Mouse (Mus musculus): ENCODE data around the gene Rgs16. TPM values are rescaled to one million over a fixed set of nuclear protein-coding genes. Genes with fewer than 3 reads are reported as not detected.

Rgs16 gene
- 22.8 and 35.5 TPM in 2 replicates for polyA plus RNA-seq (2012; rRNA removed)

GRCm38 (mm10) chr1:153740145-153740544, at the start of gene Rgs16:
TSS of gene Rgs16 (plus strand) at chr1:153740349.
- TF ChIP-seq CTCF (IDR thresholded peaks at IDR 0.05; ENCODE audit: borderline replicate concordance, extremely low read depth, insufficient read depth, insufficient read length) = no peak
- peak; percentile 55; the same call in 1 of the 2 replicates for TF ChIP-seq POLR2A (IDR thresholded peaks at IDR 0.05; ENCODE audit: borderline replicate concordance, extremely low read depth, insufficient read depth, insufficient read length, poor library complexity, severe bottlenecking)
- peak; percentile 92 for DNase-seq (ENCODE audit: low read depth)

GRCm38 (mm10) chr1:153692526-153692925, 47.6 kb upstream of the Rgs16 start:
- DNase-seq (ENCODE audit: low read depth) = no peak
- TF ChIP-seq CTCF (IDR thresholded peaks at IDR 0.05; ENCODE audit: borderline replicate concordance, extremely low read depth, insufficient read depth, insufficient read length) (no peak), POLR2A (IDR thresholded peaks at IDR 0.05; ENCODE audit: borderline replicate concordance, extremely low read depth, insufficient read depth, insufficient read length, poor library complexity, severe bottlenecking) (no peak)

GRCm38 (mm10) chr1:153694372-153695120, 45.6 kb upstream of the Rgs16 start:
- DNase-seq (ENCODE audit: low read depth) = no peak
- no peak for TF ChIP-seq POLR2A (IDR thresholded peaks at IDR 0.05; ENCODE audit: borderline replicate concordance, extremely low read depth, insufficient read depth, insufficient read length, poor library complexity, severe bottlenecking)
- no peak for TF ChIP-seq CTCF (IDR thresholded peaks at IDR 0.05; ENCODE audit: borderline replicate concordance, extremely low read depth, insufficient read depth, insufficient read length)

GRCm38 (mm10) chr1:153695398-153695797, 44.8 kb upstream of the Rgs16 start:
- TF ChIP-seq CTCF (IDR thresholded peaks at IDR 0.05; ENCODE audit: borderline replicate concordance, extremely low read depth, insufficient read depth, insufficient read length) (no peak), POLR2A (IDR thresholded peaks at IDR 0.05; ENCODE audit: borderline replicate concordance, extremely low read depth, insufficient read depth, insufficient read length, poor library complexity, severe bottlenecking) (no peak)
- no peak for DNase-seq (ENCODE audit: low read depth)

- no peak for TF ChIP-seq POLR2A (IDR thresholded peaks at IDR 0.05; ENCODE audit: borderline replicate concordance, extremely low read depth, insufficient read depth, insufficient read length, poor library complexity, severe bottlenecking)
- TF ChIP-seq CTCF (IDR thresholded peaks at IDR 0.05; ENCODE audit: borderline replicate concordance, extremely low read depth, insufficient read depth, insufficient read length) = no peak
- no peak for DNase-seq (ENCODE audit: low read depth)
Observed at GRCm38 (mm10) chr1:153696093-153696492, 44.1 kb upstream of the Rgs16 start.

GRCm38 (mm10) chr1:153696541-153696940, 43.6 kb upstream of the Rgs16 start:
- TF ChIP-seq CTCF (IDR thresholded peaks at IDR 0.05; ENCODE audit: borderline replicate concordance, extremely low read depth, insufficient read depth, insufficient read length) (no peak), POLR2A (IDR thresholded peaks at IDR 0.05; ENCODE audit: borderline replicate concordance, extremely low read depth, insufficient read depth, insufficient read length, poor library complexity, severe bottlenecking) (no peak)
- no peak for DNase-seq (ENCODE audit: low read depth)

GRCm38 (mm10) chr1:153697581-153698251, 42.4 kb upstream of the Rgs16 start:
- TF ChIP-seq CTCF (IDR thresholded peaks at IDR 0.05; ENCODE audit: borderline replicate concordance, extremely low read depth, insufficient read depth, insufficient read length) (no peak), POLR2A (IDR thresholded peaks at IDR 0.05; ENCODE audit: borderline replicate concordance, extremely low read depth, insufficient read depth, insufficient read length, poor library complexity, severe bottlenecking) (no peak)
- DNase-seq (ENCODE audit: low read depth) = peak; percentile 22

GRCm38 (mm10) chr1:153698311-153699084, 41.7 kb upstream of the Rgs16 start:
- TF ChIP-seq POLR2A (IDR thresholded peaks at IDR 0.05; ENCODE audit: borderline replicate concordance, extremely low read depth, insufficient read depth, insufficient read length, poor library complexity, severe bottlenecking) = no peak
- TF ChIP-seq CTCF (IDR thresholded peaks at IDR 0.05; ENCODE audit: borderline replicate concordance, extremely low read depth, insufficient read depth, insufficient read length) = no peak

GRCm38 (mm10) chr1:153700448-153701063, 39.6 kb upstream of the Rgs16 start:
- no peak for DNase-seq (ENCODE audit: low read depth)

More at GRCm38 (mm10) chr1:153698311-153699084, 41.7 kb upstream of the Rgs16 start:
- no peak for DNase-seq (ENCODE audit: low read depth)

GRCm38 (mm10) chr1:153701461-153701860, 38.7 kb upstream of the Rgs16 start:
- DNase-seq (ENCODE audit: low read depth) = no peak
- TF ChIP-seq POLR2A (IDR thresholded peaks at IDR 0.05; ENCODE audit: borderline replicate concordance, extremely low read depth, insufficient read depth, insufficient read length, poor library complexity, severe bottlenecking) (no peak), CTCF (IDR thresholded peaks at IDR 0.05; ENCODE audit: borderline replicate concordance, extremely low read depth, insufficient read depth, insufficient read length) (no peak)

More at GRCm38 (mm10) chr1:153700448-153701063, 39.6 kb upstream of the Rgs16 start:
- TF ChIP-seq CTCF (IDR thresholded peaks at IDR 0.05; ENCODE audit: borderline replicate concordance, extremely low read depth, insufficient read depth, insufficient read length) (no peak), POLR2A (IDR thresholded peaks at IDR 0.05; ENCODE audit: borderline replicate concordance, extremely low read depth, insufficient read depth, insufficient read length, poor library complexity, severe bottlenecking) (no peak)
